ENCODE assay signal across 20 mouse cellular contexts in the genomic region with DNA sequence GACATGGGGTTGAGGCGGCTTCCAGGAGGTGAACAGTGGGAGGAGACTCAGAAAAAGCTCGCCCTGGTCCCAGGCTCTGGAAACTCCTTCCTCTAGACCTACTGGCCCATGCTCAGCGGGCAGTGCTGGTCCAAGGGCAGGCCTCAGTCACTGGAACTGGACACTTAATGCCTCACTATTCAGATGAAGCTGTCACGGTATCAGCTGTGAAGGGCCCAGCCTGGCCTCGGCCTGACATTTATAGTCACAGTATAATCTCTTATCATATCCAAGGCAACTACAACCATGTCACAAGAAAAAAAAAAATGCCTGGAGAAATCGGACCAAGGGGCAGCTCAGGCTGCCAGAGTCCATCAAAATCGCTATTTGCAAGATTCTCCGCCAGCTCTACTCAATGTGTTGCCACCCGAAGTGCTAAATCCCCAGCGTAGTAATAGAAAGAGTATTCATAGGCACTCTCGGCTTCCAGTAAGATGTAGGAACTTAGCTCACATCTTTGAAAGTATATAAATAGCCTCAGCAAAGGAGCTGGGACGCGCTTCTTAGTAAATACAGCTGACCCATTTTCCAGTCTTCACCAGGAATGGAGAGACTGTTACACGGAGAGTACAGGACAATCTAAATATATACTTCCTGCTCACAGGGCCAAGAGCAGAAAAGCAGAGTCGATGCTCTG.
A peak's percentile ranks its signal among the peaks of the same experiment; 100 is the strongest.
DNase-seq lines count a peak whose midpoint lies in the region; ATAC-seq lines count a peak whose summit lies in the region.
"Had no signal": no experiment of that assay in that cellular context is flagged by ENCODE, and none has a peak within 500 bp of the region (broad histone marks: within the 10 kb centered on the region; RNA-seq: fewer than 3 reads in every experiment).

No protein-coding gene starts in this region.

- no peak overlapping the region for H3K4me2 ChIP-seq in heart, embryonic 12.5 days
- no peak overlapping the region for H3K4me2 ChIP-seq in neural tube, embryonic 15.5 days
- H3K4me2 ChIP-seq: embryonic facial prominence, embryonic 15.5 days; lung, embryonic 15.5 days; midbrain, embryonic 12.5 days had no signal

- ATAC-seq in heart, embryonic 12.5 days (ENCODE audit: insufficient number of reproducible peaks, low FRiP score), result no peak
- ATAC-seq in neural tube, embryonic 15.5 days (ENCODE audit: low FRiP score), result no peak

- WGBS in heart, embryonic 12.5 days, result 61% methylated on average over 15 of the region's 15 CpGs
- 81% methylated on average over 15 of the region's 15 CpGs for WGBS in neural tube, embryonic 15.5 days

- H3K4me3 ChIP-seq in heart, embryonic 12.5 days, result no peak overlapping the region
- H3K4me3 ChIP-seq in neural tube, embryonic 15.5 days (replicated peaks), result no peak overlapping the region
- H3K4me3 ChIP-seq: embryonic facial prominence, embryonic 15.5 days; forebrain, embryonic 10.5 days; hindbrain, embryonic 10.5 days; lung, embryonic 15.5 days; midbrain, embryonic 12.5 days had no signal

- intact Hi-C loops in heart, postnatal 14 days (cut with DNase I), result no loop called here

- peak overlapping the region; percentile 26; the same call in 1 of the 2 replicates for H3K27ac ChIP-seq in heart, embryonic 12.5 days (ENCODE audit: poor library complexity, severe bottlenecking)
- peak overlapping the region; percentile 13; the same call in 1 of the 2 replicates for H3K27ac ChIP-seq in neural tube, embryonic 15.5 days (replicated peaks)
- H3K27ac ChIP-seq: embryonic facial prominence, embryonic 15.5 days; forebrain, embryonic 10.5 days; kidney, postnatal 0 days; liver, embryonic 14.5 days; lung, embryonic 15.5 days; midbrain, embryonic 12.5 days had no signal

- no peak overlapping the region for H3K9ac ChIP-seq in heart, embryonic 12.5 days
- no peak overlapping the region for H3K9ac ChIP-seq in neural tube, embryonic 15.5 days (replicated peaks)
- H3K9ac ChIP-seq: embryonic facial prominence, embryonic 15.5 days; liver, embryonic 14.5 days; lung, embryonic 15.5 days; midbrain, embryonic 12.5 days had no signal

- H3K9me3 ChIP-seq in heart, embryonic 12.5 days (replicated peaks), result no peaks in the 10 kb centered on the region
- H3K9me3 ChIP-seq in neural tube, embryonic 15.5 days (replicated peaks), result no peaks in the 10 kb centered on the region
- H3K9me3 ChIP-seq: embryonic facial prominence, embryonic 15.5 days; forebrain, embryonic 10.5 days; hindbrain, embryonic 10.5 days; lung, embryonic 15.5 days; midbrain, embryonic 12.5 days had no signal

- no peaks in the 10 kb centered on the region for H3K27me3 ChIP-seq in heart, embryonic 12.5 days (replicated peaks)
- no peaks in the 10 kb centered on the region for H3K27me3 ChIP-seq in neural tube, embryonic 15.5 days (replicated peaks)
- H3K27me3 ChIP-seq: CH12.LX; embryonic facial prominence, embryonic 15.5 days; lung, embryonic 15.5 days; midbrain, embryonic 12.5 days had no signal

- no peaks in the 10 kb centered on the region for H3K36me3 ChIP-seq in heart, embryonic 12.5 days
- no peaks in the 10 kb centered on the region for H3K36me3 ChIP-seq in neural tube, embryonic 15.5 days
- H3K36me3 ChIP-seq: embryonic facial prominence, embryonic 15.5 days; forebrain, embryonic 10.5 days; hindbrain, embryonic 10.5 days; lung, embryonic 15.5 days; midbrain, embryonic 12.5 days had no signal

- peak; percentile 12 to 29 for DNase-seq in adrenal gland, postnatal 36 days
- no peak for DNase-seq in adrenal gland, postnatal 25 days
- DNase-seq in heart, postnatal 14 days, result no peak
- DNase-seq in neural tube, embryonic 10.5 days (ENCODE audit: extremely low spot score, low spot score), result no peak
- no peak for DNase-seq in urinary bladder, postnatal 14 days (ENCODE audit: low spot score)
- DNase-seq: cerebellum, adult 18-20 months; cerebellum, postnatal 25 days; kidney, adult 18-20 months; lung, postnatal 4 days; thymus, postnatal 36 days had no signal

- peaks cover 24% of the 10 kb centered on the region for H3K4me1 ChIP-seq in heart, embryonic 12.5 days (replicated peaks)
- peaks cover 52% of the 10 kb centered on the region for H3K4me1 ChIP-seq in neural tube, embryonic 15.5 days
- H3K4me1 ChIP-seq: lung, embryonic 15.5 days had no signal

Comparison
In these comparisons a context has a peak if more than half of its experiments do, and no peak if none do; other contexts are left out.
1. DNase-seq: peak in adrenal gland, postnatal 36 days (2 of 2); none in adrenal gland, postnatal 25 days (single experiment), heart, postnatal 14 days (0 of 2), neural tube, embryonic 10.5 days (single experiment) and urinary bladder, postnatal 14 days (single experiment).